Mouse (Mus musculus) T-helper 2 cell (primary cell): ENCODE results near the gene Arl13b.

ENCODE experiments used
- in situ Hi-C: fragments of 300-600 bp; cut with MboI, MseI; formaldehyde crosslinking; loops from one replicate; pipeline ENCODE4 v1.15.1; 2025; ENCODE audit warnings: high pct_unique_total_duplicates

Arl13b gene

GRCm38 (mm10) chr16:62846498-62847312 is at the start of gene Arl13b:
Gene Arl13b, minus strand, starts transcription at chr16:62847040.
- in situ Hi-C loops = no loop called here

- in situ Hi-C loops = no loop called here
These were observed 49.0 kb upstream of the Arl13b start for GRCm38 (mm10) chr16:62895824-62896223.

- in situ Hi-C loops = no loop called here
These were observed 27.2 kb upstream of the Arl13b start for GRCm38 (mm10) chr16:62874065-62874464.

GRCm38 (mm10) chr16:62873180-62873579 is 26.3 kb upstream of the Arl13b start:
- in situ Hi-C loops = no loop called here

- in situ Hi-C loops = no loop called here
These were observed 25.9 kb upstream of the Arl13b start for GRCm38 (mm10) chr16:62872688-62873117.

- in situ Hi-C loops = no loop called here
These were observed 14.6 kb upstream of the Arl13b start for GRCm38 (mm10) chr16:62861455-62861854.

- in situ Hi-C loops = no loop called here
These were observed 13.3 kb upstream of the Arl13b start for GRCm38 (mm10) chr16:62860140-62860539.

GRCm38 (mm10) chr16:62858018-62858417 is 11.2 kb upstream of the Arl13b start:
- in situ Hi-C loops = no loop called here

GRCm38 (mm10) chr16:62857498-62857897 is 10.7 kb upstream of the Arl13b start:
- in situ Hi-C loops = no loop called here

GRCm38 (mm10) chr16:62856273-62856672 is 9.4 kb upstream of the Arl13b start:
- in situ Hi-C loops = no loop called here

- in situ Hi-C loops = no loop called here
These were observed 8.5 kb upstream of the Arl13b start for GRCm38 (mm10) chr16:62855385-62855784.

- in situ Hi-C loops = no loop called here
These were observed 7.6 kb upstream of the Arl13b start, which contains the start of gene Pros1 for GRCm38 (mm10) chr16:62854191-62855068. Gene Pros1, plus strand, starts transcription at chr16:62854307.

GRCm38 (mm10) chr16:62853611-62854126 is 6.8 kb upstream of the Arl13b start:
- in situ Hi-C loops = no loop called here

- in situ Hi-C loops = no loop called here
These were observed 5.8 kb upstream of the Arl13b start for GRCm38 (mm10) chr16:62852464-62853252.

- in situ Hi-C loops = no loop called here
These were observed 1.5 kb downstream of the Arl13b start for GRCm38 (mm10) chr16:62845341-62845740.

GRCm38 (mm10) chr16:62834016-62834735 is 12.7 kb downstream of the Arl13b start:
- in situ Hi-C loops = no loop called here

- in situ Hi-C loops = no loop called here
These were observed 14.4 kb downstream of the Arl13b start for GRCm38 (mm10) chr16:62832481-62832880.

- in situ Hi-C loops = no loop called here
These were observed 14.8 kb downstream of the Arl13b start for GRCm38 (mm10) chr16:62832027-62832426.

- in situ Hi-C loops = no loop called here
These were observed 20.5 kb downstream of the Arl13b start for GRCm38 (mm10) chr16:62826156-62827001.

- in situ Hi-C loops = no loop called here
These were observed 24.4 kb downstream of the Arl13b start for GRCm38 (mm10) chr16:62822472-62822871.
